Mouse (Mus musculus) neural tube, embryonic 14.5 days (tissue): ENCODE data around the gene Ap2b1. TPM values are rescaled to one million over a fixed set of nuclear protein-coding genes. Genes with fewer than 3 reads are reported as not detected.

Source experiments
- ATAC-seq: fragments of 200-750 bp; cut with Nextera tagmentation; 2 replicates; pipeline ENCODE4 v1.8.0; 2017; ENCODE audit warnings: low read depth, mild to moderate bottlenecking, moderate TSS enrichment, moderate library complexity
- H3K27ac ChIP-seq: fragments of 300-500 bp; sonication (generic); 2 replicates; pipeline ENCODE4 v1.5.1; 2014; ENCODE audit warnings: low read depth, mild to moderate bottlenecking, control low read depth, low read length, moderate library complexity, mixed read lengths
- H3K27me3 ChIP-seq: fragments of 300-500 bp; sonication (generic); 2 replicates; pipeline ENCODE4 v1.6.1; 2014; ENCODE audit warnings: low read length; ENCODE audit not compliant: control insufficient read depth, insufficient read depth
- H3K36me3 ChIP-seq: fragments of 300-500 bp; sonication (generic); 2 replicates; pipeline ENCODE4 v1.6.1; 2014; ENCODE audit warnings: low read length, mixed read lengths; ENCODE audit not compliant: control insufficient read depth, insufficient read depth
- H3K4me1 ChIP-seq: fragments of 300-500 bp; sonication (generic); 2 replicates; pipeline ENCODE4 v1.6.1; 2014; ENCODE audit warnings: low read length; ENCODE audit not compliant: control insufficient read depth, insufficient read depth
- H3K4me2 ChIP-seq: fragments of 300-500 bp; sonication (generic); 2 replicates; pipeline ENCODE4 v1.6.1; 2014; ENCODE audit warnings: mild to moderate bottlenecking, low read depth, low read length, control low read depth
- H3K4me3 ChIP-seq: fragments of 300-500 bp; sonication (generic); 2 replicates; pipeline ENCODE4 v1.5.1; 2014; ENCODE audit warnings: low read depth, low read length, control low read depth, mixed read lengths
- H3K9ac ChIP-seq: fragments of 300-500 bp; sonication (generic); replicated peaks from 2 replicates; pipeline ENCODE4 v1.6.1; 2014; ENCODE audit warnings: low read depth, mild to moderate bottlenecking, control low read depth, low read length, mixed read lengths
- H3K9me3 ChIP-seq: fragments of 300-500 bp; sonication (generic); 2 replicates; pipeline ENCODE4 v1.6.1; 2016; ENCODE audit warnings: low read length; ENCODE audit not compliant: control insufficient read depth
- WGBS: fragments of 180-500 bp; shearing (Covaris S2); extraction: QIAGEN DNeasy Blood & Tissue Kit; methylation state at CpG from one replicate; pipeline ENCODE4 v1.1.7; 2014; 5-methylcytosine and 5-hydroxymethylcytosine counted together
- polyA plus RNA-seq: library from polyadenylated mRNA; unstranded; fragments of >200 nt; fragmentation: Nextera tagmentation; extraction: Ambion mirVana; gene quantifications from 2 replicates; pipeline ENCODE4 v1.2.1, GENCODE M21; 2014

Ap2b1 gene
- polyA plus RNA-seq, 1 experiment from 2014 or later, result 155 TPM

DNA sequence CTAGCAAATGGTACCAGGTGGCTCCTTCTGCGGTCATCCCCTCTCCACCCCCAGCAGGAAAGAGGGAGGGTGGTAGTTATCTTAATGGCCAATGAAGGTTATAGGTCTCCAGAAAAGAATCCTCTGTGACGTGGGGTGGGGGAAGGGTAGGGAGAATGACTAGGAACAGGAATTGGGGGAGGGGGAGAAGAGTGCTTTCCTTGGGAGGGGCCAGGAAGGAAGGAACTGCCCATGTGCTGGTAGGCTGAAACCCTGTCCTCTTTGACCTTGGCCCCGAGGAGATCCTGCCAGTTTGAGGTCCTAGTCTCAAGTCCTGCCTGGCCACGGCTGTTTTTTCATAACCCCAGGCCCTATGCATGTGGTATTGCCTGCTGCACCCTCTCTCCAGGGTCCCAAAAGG is 150.5 kb downstream of the Ap2b1 start:
- Histone ChIP-seq H3K27me3 (peaks cover 10% of the 10 kb centered on the region), H3K9me3 (no peaks in the 10 kb centered on the region), H3K4me2 (no peak overlapping the region), H3K27ac (no peak overlapping the region), H3K4me1 (peaks cover 8% of the 10 kb centered on the region; the same call in 1 of the 2 replicates), H3K36me3 (no peaks in the 10 kb centered on the region), H3K9ac (no peak overlapping the region), H3K4me3 (no peak overlapping the region)
- ATAC-seq, result no peak
- WGBS, result 51% methylated on average over 4 of the region's 4 CpGs

DNA sequence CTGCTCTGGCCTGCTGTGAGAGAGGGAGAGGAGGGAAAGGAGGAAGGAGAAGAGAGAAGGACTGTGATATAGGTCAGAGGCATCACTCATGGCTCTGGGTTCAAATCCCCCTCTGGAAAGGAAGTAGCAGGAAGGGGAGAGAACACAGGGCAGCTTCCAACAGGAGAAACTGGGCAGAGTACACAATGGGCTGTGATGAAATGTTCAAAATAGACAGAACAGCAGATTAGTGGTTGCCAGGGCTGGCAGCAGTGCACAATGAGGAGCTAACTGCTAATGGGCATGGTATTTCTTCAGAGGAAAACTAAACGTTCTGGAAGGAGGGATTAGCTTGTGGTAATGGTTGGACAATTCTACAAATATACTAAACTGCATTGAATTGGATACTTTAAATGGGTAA is 151.7 kb downstream of the Ap2b1 start:
- Histone ChIP-seq H3K27me3 (peaks cover under 1% of the 10 kb centered on the region; the same call in 1 of the 2 replicates), H3K4me3 (no peak overlapping the region), H3K27ac (no peak overlapping the region), H3K4me2 (no peak overlapping the region), H3K4me1 (peaks cover 8% of the 10 kb centered on the region; the same call in 1 of the 2 replicates), H3K9me3 (no peaks in the 10 kb centered on the region), H3K36me3 (no peaks in the 10 kb centered on the region), H3K9ac (no peak overlapping the region)
- 45% methylated on average over 1 of the region's 1 CpGs for WGBS
- ATAC-seq, result no peak

DNA sequence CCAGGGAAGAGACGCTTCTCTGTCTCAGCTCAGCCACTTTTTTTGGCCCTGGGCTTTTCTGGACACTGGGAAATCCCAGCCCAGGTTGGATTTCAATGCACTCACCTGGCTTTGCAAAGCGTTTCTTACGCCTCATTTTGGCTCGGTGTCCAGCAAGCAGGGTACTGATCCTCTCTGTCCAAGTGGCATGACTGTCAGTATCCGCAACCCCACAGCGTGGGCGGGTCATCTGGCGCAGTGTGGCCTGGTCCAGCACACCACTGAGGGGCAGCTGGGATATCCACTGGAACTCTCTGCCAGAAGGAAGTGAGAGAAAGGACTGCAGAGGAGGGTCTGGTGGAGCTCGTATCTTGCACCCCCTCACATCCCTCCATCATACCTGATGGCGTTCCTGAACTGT is 152.5 kb downstream of the Ap2b1 start:
- H3K27ac ChIP-seq, result no peak overlapping the region
- H3K9me3 ChIP-seq, result no peaks in the 10 kb centered on the region
- H3K36me3 ChIP-seq, result no peaks in the 10 kb centered on the region
- no peak overlapping the region for H3K9ac ChIP-seq
- no peaks in the 10 kb centered on the region for H3K27me3 ChIP-seq
- no peak overlapping the region for H3K4me3 ChIP-seq
- H3K4me1 ChIP-seq, result peaks cover 8% of the 10 kb centered on the region; the same call in 1 of the 2 replicates
- WGBS, result 88% methylated on average over 10 of the region's 10 CpGs
- no peak for ATAC-seq
- H3K4me2 ChIP-seq, result no peak overlapping the region

DNA sequence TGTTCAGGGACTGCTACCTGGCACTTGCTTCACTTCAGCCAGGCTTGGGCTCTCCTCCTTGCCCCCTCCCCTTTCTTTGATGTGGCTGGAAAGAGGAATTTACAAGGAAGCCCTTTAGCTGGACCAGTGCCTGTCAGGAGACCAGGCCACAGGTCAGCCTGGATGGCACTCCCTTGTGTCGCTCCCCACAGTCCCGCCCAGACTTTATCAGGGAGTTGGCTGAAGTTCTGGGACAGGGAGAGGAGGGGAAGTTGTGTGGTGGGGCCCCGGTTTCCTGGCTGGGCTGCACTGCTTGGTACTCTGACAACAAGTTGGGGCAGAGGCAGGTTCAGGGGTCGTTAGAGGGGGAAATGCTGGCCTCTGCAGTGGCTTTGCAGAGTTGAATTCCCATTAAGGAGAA is 155.7 kb downstream of the Ap2b1 start:
- Histone ChIP-seq H3K36me3 (no peaks in the 10 kb centered on the region), H3K4me1 (no peaks in the 10 kb centered on the region), H3K9ac (no peak overlapping the region), H3K4me3 (no peak overlapping the region), H3K9me3 (no peaks in the 10 kb centered on the region), H3K4me2 (no peak overlapping the region), H3K27me3 (no peaks in the 10 kb centered on the region), H3K27ac (no peak overlapping the region)
- WGBS, result 14% methylated on average over 4 of the region's 4 CpGs
- no peak for ATAC-seq

Other genes starting within 250 kb of the Ap2b1 start
- 0.24 and 1.2 TPM in 2 replicates for gene Slfn2, start 233.9 kb upstream of the Ap2b1 start, polyA plus RNA-seq
- gene Slfn1, start 182.2 kb upstream of the Ap2b1 start, polyA plus RNA-seq, result not detected in 2 replicates
- not detected in 2 replicates for gene Slfn4, start 123.8 kb upstream of the Ap2b1 start, polyA plus RNA-seq
- gene Slfn3, start 107.7 kb upstream of the Ap2b1 start, polyA plus RNA-seq, result 0.09 and 0.23 TPM in 2 replicates
- 0.16 TPM in 1 of 2 replicates, not detected in the other for gene Slfn14, start 12.3 kb upstream of the Ap2b1 start, polyA plus RNA-seq
- gene Pex12, start 3.6 kb downstream of the Ap2b1 start, polyA plus RNA-seq, result 16.3 and 16.8 TPM in 2 replicates
- gene Rasl10b, start 110.1 kb downstream of the Ap2b1 start, polyA plus RNA-seq, result 21.3 and 24.0 TPM in 2 replicates
- 0.17 and 0.70 TPM in 2 replicates for gene Gas2l2, start 130.4 kb downstream of the Ap2b1 start, polyA plus RNA-seq
- gene 1700020L24Rik, start 138.7 kb downstream of the Ap2b1 start, polyA plus RNA-seq, result 0.62 and 0.76 TPM in 2 replicates
- gene Mmp28, start 164.0 kb downstream of the Ap2b1 start, polyA plus RNA-seq, result 1.9 and 5.7 TPM in 2 replicates
- 9.5 and 20.4 TPM in 2 replicates for gene Taf15, start 174.1 kb downstream of the Ap2b1 start, polyA plus RNA-seq
- gene Heatr9, start 223.2 kb downstream of the Ap2b1 start, polyA plus RNA-seq, result not detected in 2 replicates
- not detected in 2 replicates for gene Ccl5, start 231.5 kb downstream of the Ap2b1 start, polyA plus RNA-seq